In genomic region chr9:71635627-71636026, GRCm38 (mm10) we compare ENCODE assay signal across 22 mouse cellular contexts. TPM values are rescaled to one million over a fixed set of nuclear protein-coding genes. Genes with fewer than 3 reads are reported as not detected.
A peak's percentile ranks its signal among the peaks of the same experiment; 100 is the strongest.
DNase-seq lines count a peak whose midpoint lies in the region; ATAC-seq and TF ChIP-seq lines count a peak whose summit lies in the region.
"Had no signal": no experiment of that assay in that cellular context is flagged by ENCODE, and none has a peak within 500 bp of the region (broad histone marks: within the 10 kb centered on the region; RNA-seq: fewer than 3 reads in every experiment).

No protein-coding gene starts in this region.

- no peaks in the 10 kb centered on the region for H3K27me3 ChIP-seq in hindbrain, embryonic 15.5 days
- H3K27me3 ChIP-seq in hindbrain, embryonic 14.5 days (ENCODE audit: control insufficient read depth, insufficient read depth, low read length), result no peaks in the 10 kb centered on the region
- H3K27me3 ChIP-seq in kidney, embryonic 14.5 days (ENCODE audit: control insufficient read depth, insufficient read depth, low read length), result no peaks in the 10 kb centered on the region
- no peaks in the 10 kb centered on the region for H3K27me3 ChIP-seq in Patski
- H3K27me3 ChIP-seq: forebrain, embryonic 13.5 days; heart, embryonic 13.5 days had no signal

- no peak overlapping the region for H3K4me2 ChIP-seq in hindbrain, embryonic 15.5 days
- no peak overlapping the region for H3K4me2 ChIP-seq in hindbrain, embryonic 14.5 days (replicated peaks)
- H3K4me2 ChIP-seq in kidney, embryonic 14.5 days (replicated peaks; ENCODE audit: low read depth, low read length), result no peak overlapping the region
- H3K4me2 ChIP-seq: forebrain, embryonic 13.5 days; heart, embryonic 13.5 days had no signal

- no peaks in the 10 kb centered on the region for H3K36me3 ChIP-seq in hindbrain, embryonic 15.5 days
- H3K36me3 ChIP-seq in hindbrain, embryonic 14.5 days (replicated peaks; ENCODE audit: control insufficient read depth, insufficient read depth), result no peaks in the 10 kb centered on the region
- peaks cover 15% of the 10 kb centered on the region; the same call in 1 of the 2 replicates for H3K36me3 ChIP-seq in kidney, embryonic 14.5 days (ENCODE audit: control insufficient read depth, insufficient read depth, low read length)
- H3K36me3 ChIP-seq: forebrain, embryonic 10.5 days had no signal

- H3K9me3 ChIP-seq in hindbrain, embryonic 15.5 days, result no peaks in the 10 kb centered on the region
- H3K9me3 ChIP-seq in hindbrain, embryonic 14.5 days (ENCODE audit: control insufficient read depth, low read length), result 0 out of 2 replicates have a peak, but pooled peaks cover 6% of the 10 kb centered on the region
- H3K9me3 ChIP-seq in kidney, embryonic 14.5 days (ENCODE audit: control insufficient read depth, low read length), result no peaks in the 10 kb centered on the region
- H3K9me3 ChIP-seq: forebrain, embryonic 13.5 days; heart, embryonic 10.5 days had no signal

- H3K4me1 ChIP-seq in hindbrain, embryonic 15.5 days (replicated peaks), result peaks cover 9% of the 10 kb centered on the region
- peaks cover 16% of the 10 kb centered on the region for H3K4me1 ChIP-seq in hindbrain, embryonic 14.5 days (replicated peaks; ENCODE audit: control insufficient read depth, insufficient read depth, low read length)
- H3K4me1 ChIP-seq in kidney, embryonic 14.5 days (ENCODE audit: control insufficient read depth, insufficient read depth, low read length), result no peaks in the 10 kb centered on the region

- POLR2A ChIA-PET in Patski (lab: Charles Lee), result interaction anchor here (0.6 to 1.4 kb wide), 2 partner anchors 10 to 274 kb away, joined by 4 read pairs; no protein-coding TSS in a partner anchor

- in situ Hi-C loops in Patski (cut with MboI; ENCODE audit: low pct_unique_long_range_greater_than_20kb), result no loop called here

- no peak for ATAC-seq in hindbrain, embryonic 15.5 days (ENCODE audit: low FRiP score, low read depth)
- no peak for ATAC-seq in hindbrain, embryonic 14.5 days (ENCODE audit: low FRiP score)
- no peak for ATAC-seq in kidney, embryonic 14.5 days (ENCODE audit: low FRiP score, low TSS enrichment)
- no peak for ATAC-seq in Patski
- ATAC-seq: forebrain, embryonic 13.5 days; forebrain, embryonic 16.5 days had no signal

- no peak overlapping the region for H3K9ac ChIP-seq in hindbrain, embryonic 15.5 days
- H3K9ac ChIP-seq in hindbrain, embryonic 14.5 days, result no peak overlapping the region
- H3K9ac ChIP-seq in kidney, embryonic 14.5 days (ENCODE audit: low read depth, low read length), result no peak overlapping the region
- H3K9ac ChIP-seq: forebrain, embryonic 13.5 days; heart, embryonic 13.5 days had no signal

- TF ChIP-seq CTCF in Patski (IDR thresholded peaks at IDR 0.05), result no peak

- H3K27ac ChIP-seq in hindbrain, embryonic 15.5 days (replicated peaks), result 0 out of 2 replicates have a peak overlapping the region, but pooled peaks have one; percentile 28
- H3K27ac ChIP-seq in hindbrain, embryonic 14.5 days, result no peak overlapping the region
- no peak overlapping the region for H3K27ac ChIP-seq in kidney, embryonic 14.5 days (ENCODE audit: low read depth, low read length)
- H3K27ac ChIP-seq: forebrain, embryonic 10.5 days; heart, adult 2 months; heart, embryonic 10.5 days; heart, embryonic 13.5 days had no signal

- no peak overlapping the region for H3K4me3 ChIP-seq in hindbrain, embryonic 15.5 days
- H3K4me3 ChIP-seq in hindbrain, embryonic 14.5 days (replicated peaks; ENCODE audit: low read length), result no peak overlapping the region
- no peak overlapping the region for H3K4me3 ChIP-seq in kidney, embryonic 14.5 days (ENCODE audit: low read length)
- H3K4me3 ChIP-seq: forebrain, embryonic 10.5 days; forebrain, embryonic 13.5 days; heart, adult 2 months; heart, embryonic 10.5 days; heart, embryonic 13.5 days had no signal

- DNase-seq in hindbrain, embryonic 14.5 days (ENCODE audit: low spot score), result no peak
- DNase-seq in kidney, adult 9 months, result peak; percentile 46
- peak; percentile 53 for DNase-seq in Patski (ENCODE audit: low read depth, low spot score)
- DNase-seq in kidney, postnatal 36 days, result peak; percentile 41 to 54
- DNase-seq in lung, postnatal 4 days, result no peak
- DNase-seq: adrenal gland, postnatal 10 days; adrenal gland, postnatal 36 days; cerebellum, adult 18-20 months; cerebellum, adult 9-10 months; cerebellum, postnatal 14 days; gastrocnemius, postnatal 10 days; gastrocnemius, postnatal 36 days; heart, adult 2 months; heart, postnatal 14 days; heart, postnatal 4 days had no signal

- WGBS in hindbrain, embryonic 15.5 days, result 57% methylated on average over 1 of the region's 1 CpGs
- WGBS in hindbrain, embryonic 14.5 days, result 80% methylated on average over 1 of the region's 1 CpGs
- 41% methylated on average over 1 of the region's 1 CpGs for WGBS in kidney, embryonic 14.5 days

- CTCF ChIA-PET in Patski (lab: Charles Lee), result interaction anchor here (1.2 to 2.2 kb wide), 8 partner anchors 7 to 173 kb away, joined by 3 to 9 read pairs (median 4); no protein-coding TSS in a partner anchor

RNA-seq across cellular contexts. Expression of gene Myzap, which starts 43.5 kb away (rescaled TPM):
- 2.3 and 2.5 TPM in 2 replicates for polyA plus RNA-seq in hindbrain, embryonic 15.5 days (2015; fragmentation: Nextera tagmentation; extraction: Ambion mirVana)
- 3.2 and 4.0 TPM in 2 replicates for polyA plus RNA-seq in hindbrain, embryonic 14.5 days (2014; fragmentation: Nextera tagmentation; extraction: Ambion mirVana)
- polyA plus RNA-seq in kidney, embryonic 14.5 days (2014; fragmentation: Nextera tagmentation; extraction: Ambion mirVana), result 18.6 and 18.7 TPM in 2 replicates
- 0.71 TPM for polyA plus RNA-seq in Patski (2021)

Comparison
In these comparisons a context has a peak if more than half of its experiments do, and no peak if none do; other contexts are left out.
1. DNase-seq: peak in kidney, adult 9 months (single experiment), Patski (single experiment) and kidney, postnatal 36 days (2 of 2); none in hindbrain, embryonic 14.5 days (single experiment) and lung, postnatal 4 days (0 of 2).